Mouse (Mus musculus) midbrain, embryonic 12.5 days (tissue): ENCODE measurements around the gene Hspa12b. TPM values are rescaled to one million over a fixed set of nuclear protein-coding genes. Genes with fewer than 3 reads are reported as not detected.

Source experiments
- ATAC-seq: fragments of 200-750 bp; cut with Nextera tagmentation; 2 replicates; pipeline ENCODE4 v1.8.0; 2017; ENCODE audit warnings: low read depth, moderate TSS enrichment, moderate library complexity; ENCODE audit not compliant: low FRiP score
- H3K27ac ChIP-seq: fragments of 300-500 bp; sonication (generic); replicated peaks from 2 replicates; pipeline ENCODE4 v1.5.1; 2016; ENCODE audit warnings: mild to moderate bottlenecking
- H3K27me3 ChIP-seq: fragments of 300-500 bp; sonication (generic); 2 replicates; pipeline ENCODE4 v1.6.1; 2016; ENCODE audit warnings: mild to moderate bottlenecking
- H3K36me3 ChIP-seq: fragments of 300-500 bp; sonication (generic); 2 replicates; pipeline ENCODE4 v1.6.1; 2016
- H3K4me1 ChIP-seq: fragments of 300-500 bp; sonication (generic); 2 replicates; pipeline ENCODE4 v1.6.1; 2016
- H3K4me2 ChIP-seq: fragments of 300-500 bp; sonication (generic); replicated peaks from 2 replicates; pipeline ENCODE4 v1.6.1; 2016; ENCODE audit warnings: mild to moderate bottlenecking, moderate library complexity
- H3K4me3 ChIP-seq: fragments of 300-500 bp; sonication (generic); 2 replicates; pipeline ENCODE4 v1.5.1; 2016; ENCODE audit warnings: mild to moderate bottlenecking
- H3K9ac ChIP-seq: fragments of 300-500 bp; sonication (generic); replicated peaks from 2 replicates; pipeline ENCODE4 v1.6.1; 2016; ENCODE audit warnings: mild to moderate bottlenecking, moderate library complexity
- H3K9me3 ChIP-seq: fragments of 300-500 bp; sonication (generic); 2 replicates; pipeline ENCODE4 v1.6.1; 2016; ENCODE audit warnings: mild to moderate bottlenecking
- WGBS: fragments of 180-500 bp; shearing (Covaris S2); methylation state at CpG from one replicate; pipeline ENCODE4 v1.1.7; 2016; 5-methylcytosine and 5-hydroxymethylcytosine counted together
- polyA plus RNA-seq: library from polyadenylated mRNA; unstranded; fragments of >200 nt; fragmentation: Nextera tagmentation; extraction: Ambion mirVana; gene quantifications from 2 replicates; pipeline ENCODE4 v1.2.1, GENCODE M21; 2016

Gene Hspa12b
- polyA plus RNA-seq, 1 experiment from 2014 or later: 7.6 TPM

DNA sequence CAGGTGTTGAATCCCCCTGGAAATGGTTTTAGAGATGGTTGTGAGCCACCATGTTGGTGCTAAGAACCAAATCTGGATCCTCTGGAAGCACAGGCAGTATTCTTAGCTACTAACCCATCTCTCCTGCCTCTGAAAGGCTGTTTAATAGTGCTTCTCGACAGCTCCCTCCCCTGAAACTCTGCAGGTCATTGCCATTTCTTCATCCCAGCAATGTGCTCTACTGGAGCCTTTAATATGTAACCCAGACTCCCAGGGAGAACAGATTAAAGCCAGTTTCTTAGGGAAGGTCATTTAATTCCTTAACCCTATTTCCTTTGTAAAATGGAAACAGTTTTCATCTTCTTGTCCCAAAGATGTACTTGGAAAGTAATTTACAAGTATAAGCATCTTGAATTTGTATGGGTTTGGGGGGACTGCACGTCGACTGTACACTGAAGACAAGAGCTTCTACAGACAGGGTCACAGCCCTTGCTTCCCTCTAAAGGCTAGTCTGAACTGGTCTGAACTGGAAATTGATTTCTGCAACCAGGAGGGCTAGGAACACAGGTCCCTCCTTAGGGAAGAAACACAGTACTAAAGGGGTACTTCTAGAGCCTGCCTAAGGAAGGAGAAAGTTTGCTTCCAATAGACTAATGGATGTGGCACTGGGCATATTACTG lies 48.3 kb downstream of the Hspa12b start:
- Histone ChIP-seq H3K27me3 (peaks cover 36% of the 10 kb centered on the region), H3K36me3 (peaks cover 18% of the 10 kb centered on the region), H3K9me3 (no peaks in the 10 kb centered on the region), H3K4me1 (peaks cover 59% of the 10 kb centered on the region), H3K4me2 (no peak overlapping the region; the same call in 1 of the 2 replicates), H3K9ac (no peak overlapping the region), H3K27ac (0 out of 2 replicates have a peak overlapping the region, but pooled peaks have one; percentile 30), H3K4me3 (no peak overlapping the region)
- 76% methylated on average over 3 of the region's 3 CpGs for WGBS
- no peak for ATAC-seq

DNA sequence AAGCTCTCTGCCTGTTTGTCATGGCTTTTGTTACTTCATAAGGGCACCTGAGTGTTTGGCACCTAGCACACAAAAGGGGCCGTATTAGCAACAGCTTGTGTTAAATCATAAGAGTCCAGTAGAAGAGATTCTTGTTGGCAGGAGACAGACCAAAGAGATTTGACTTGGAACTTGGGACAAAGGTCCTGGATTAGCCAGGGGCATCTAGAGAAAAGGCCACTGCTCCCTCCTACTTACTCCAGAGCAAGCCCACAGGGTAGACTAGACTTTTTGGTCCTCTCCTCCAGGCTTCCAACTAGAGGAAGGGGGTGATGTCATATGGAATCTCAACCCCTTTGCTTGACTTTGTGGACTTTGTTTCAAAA lies 48.8 kb downstream of the Hspa12b start:
- Histone ChIP-seq H3K4me3 (no peak overlapping the region), H3K4me1 (peaks cover 59% of the 10 kb centered on the region), H3K9me3 (no peaks in the 10 kb centered on the region), H3K36me3 (peaks cover 18% of the 10 kb centered on the region), H3K4me2 (no peak overlapping the region; the same call in 1 of the 2 replicates), H3K9ac (no peak overlapping the region), H3K27me3 (peaks cover 31% of the 10 kb centered on the region), H3K27ac (no peak overlapping the region)
- WGBS: 97% methylated on average over 1 of the region's 1 CpGs
- no peak for ATAC-seq

DNA sequence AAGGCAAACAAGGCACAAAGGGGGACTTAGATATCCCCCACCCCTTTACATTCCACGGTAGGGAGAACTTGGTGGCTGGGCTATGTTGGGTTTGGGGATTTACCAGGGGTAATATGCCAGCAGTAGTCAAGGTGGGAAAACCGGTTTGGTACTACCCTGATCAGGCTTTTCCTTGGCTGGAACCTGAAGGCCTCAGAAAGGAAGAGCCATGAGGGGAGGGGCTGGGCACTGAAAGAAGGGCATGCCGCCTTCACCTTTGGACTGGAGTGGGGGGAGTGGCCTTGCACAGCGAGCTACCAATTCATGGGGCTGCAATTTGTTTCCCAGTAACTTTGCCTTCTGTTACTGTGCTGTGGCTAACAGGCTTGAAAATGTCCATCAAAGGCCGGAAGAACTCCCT lies 49.4 kb downstream of the Hspa12b start:
- Histone ChIP-seq H3K4me2 (peak overlapping the region; percentile 96), H3K36me3 (peaks cover 18% of the 10 kb centered on the region), H3K27ac (0 out of 2 replicates have a peak overlapping the region, but pooled peaks have one; percentile 2), H3K9ac (peak overlapping the region; percentile 24; the same call in 1 of the 2 replicates), H3K27me3 (peaks cover 25% of the 10 kb centered on the region), H3K9me3 (no peaks in the 10 kb centered on the region), H3K4me3 (0 out of 2 replicates have a peak overlapping the region, but pooled peaks have one; percentile 82), H3K4me1 (peaks cover 53% of the 10 kb centered on the region)
- ATAC-seq: no peak
- WGBS: 71% methylated on average over 5 of the region's 5 CpGs

DNA sequence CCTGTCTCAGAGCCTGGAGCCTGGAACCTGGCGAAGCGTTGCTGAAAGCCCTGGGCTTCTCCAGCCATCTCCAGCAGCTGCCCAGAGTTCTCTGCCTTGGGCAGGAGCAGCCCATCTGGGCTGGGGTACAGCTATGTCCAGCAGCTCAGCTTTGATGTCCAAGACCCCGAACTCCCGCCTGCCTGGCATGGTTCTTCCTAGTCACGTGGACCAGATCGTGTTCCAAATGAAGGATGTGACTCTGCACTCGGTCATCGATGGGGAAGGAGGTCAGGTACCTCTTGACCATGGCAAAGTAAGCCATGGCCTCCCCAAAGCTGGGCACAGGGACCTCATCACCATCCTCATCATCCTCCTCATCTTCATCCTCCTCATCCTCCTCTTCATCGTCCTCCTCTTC lies 50.9 kb downstream of the Hspa12b start:
- peak overlapping the region; percentile 82 for H3K4me3 ChIP-seq
- WGBS: 87% methylated on average over 9 of the region's 9 CpGs
- ATAC-seq: no peak
- H3K27ac ChIP-seq: peak overlapping the region; percentile 30; the same call in 1 of the 2 replicates
- peaks cover 49% of the 10 kb centered on the region for H3K4me1 ChIP-seq
- peaks cover 18% of the 10 kb centered on the region for H3K36me3 ChIP-seq
- H3K4me2 ChIP-seq: peak overlapping the region; percentile 96
- peaks cover 11% of the 10 kb centered on the region for H3K27me3 ChIP-seq
- no peaks in the 10 kb centered on the region for H3K9me3 ChIP-seq
- peak overlapping the region; percentile 91 for H3K9ac ChIP-seq

DNA sequence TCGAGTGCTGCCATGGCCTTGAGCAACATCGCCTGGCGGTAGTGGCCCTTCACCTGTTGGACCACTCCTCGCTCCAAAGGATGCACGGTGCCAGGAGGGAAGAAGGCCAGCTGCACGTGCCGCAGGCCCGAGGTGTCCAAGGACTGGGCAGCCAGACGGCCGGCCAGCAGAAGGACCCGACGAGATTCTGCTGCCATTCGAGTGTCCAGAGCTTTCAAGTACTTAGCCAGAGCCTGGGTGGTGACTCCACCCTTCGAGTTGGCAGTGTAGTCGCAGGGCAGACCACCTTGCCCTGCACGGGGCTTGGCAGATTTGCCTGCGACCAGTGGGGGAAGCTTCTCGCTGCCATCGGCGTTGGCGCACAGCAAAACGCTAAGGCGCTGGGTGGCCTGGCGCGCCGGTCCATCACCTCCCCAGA lies 51.8 kb downstream of the Hspa12b start:
- Histone ChIP-seq H3K9ac (peak overlapping the region; percentile 91), H3K27ac (peak overlapping the region; percentile 88), H3K27me3 (peaks cover 2% of the 10 kb centered on the region; the same call in 1 of the 2 replicates), H3K4me1 (peaks cover 45% of the 10 kb centered on the region), H3K4me3 (peak overlapping the region; percentile 82), H3K9me3 (no peaks in the 10 kb centered on the region), H3K4me2 (peak overlapping the region; percentile 96), H3K36me3 (peaks cover 18% of the 10 kb centered on the region)
- peak; percentile 1; the same call in 1 of the 2 replicates for ATAC-seq
- WGBS: 27% methylated on average over 26 of the region's 26 CpGs

DNA sequence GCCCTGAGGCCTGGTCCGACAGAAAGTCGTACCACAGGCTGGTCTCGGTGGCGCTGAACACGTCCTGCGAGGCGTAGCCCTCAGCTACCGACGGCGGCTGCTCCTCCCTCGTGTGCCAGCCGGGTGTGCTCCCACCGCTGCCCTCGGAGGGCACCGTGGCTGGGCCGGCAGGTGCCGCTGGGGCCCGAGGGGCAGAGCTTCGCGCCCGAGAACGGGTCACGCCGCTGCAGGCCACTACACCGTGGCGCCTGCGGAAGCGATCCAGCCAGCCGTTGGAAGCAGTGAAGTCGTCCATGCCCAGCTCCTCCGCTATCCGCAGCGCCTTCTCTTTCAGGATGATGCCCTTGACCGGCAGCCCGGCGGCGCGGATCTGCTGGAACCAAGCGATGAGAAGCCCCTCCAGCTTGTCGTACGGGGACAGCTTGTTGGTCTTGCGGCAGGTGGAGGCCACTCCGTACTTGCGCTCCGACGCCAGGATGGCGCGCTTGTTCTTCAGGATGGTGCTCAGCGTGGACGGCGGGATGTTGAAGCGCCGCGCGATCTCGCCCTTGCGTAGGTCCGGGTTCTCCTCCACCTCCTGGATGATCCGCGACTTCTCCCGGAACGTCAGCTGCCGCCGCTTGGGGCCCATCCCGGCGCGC lies 52.3 kb downstream of the Hspa12b start:
- Histone ChIP-seq H3K36me3 (peaks cover 18% of the 10 kb centered on the region), H3K4me3 (peak overlapping the region; percentile 82), H3K27ac (peak overlapping the region; percentile 88), H3K4me2 (peak overlapping the region; percentile 96), H3K9ac (peak overlapping the region; percentile 91), H3K27me3 (no peaks in the 10 kb centered on the region), H3K4me1 (peaks cover 40% of the 10 kb centered on the region), H3K9me3 (no peaks in the 10 kb centered on the region)
- under 1% methylated on average over 66 of the region's 67 CpGs for WGBS
- peak; percentile 50 for ATAC-seq

DNA sequence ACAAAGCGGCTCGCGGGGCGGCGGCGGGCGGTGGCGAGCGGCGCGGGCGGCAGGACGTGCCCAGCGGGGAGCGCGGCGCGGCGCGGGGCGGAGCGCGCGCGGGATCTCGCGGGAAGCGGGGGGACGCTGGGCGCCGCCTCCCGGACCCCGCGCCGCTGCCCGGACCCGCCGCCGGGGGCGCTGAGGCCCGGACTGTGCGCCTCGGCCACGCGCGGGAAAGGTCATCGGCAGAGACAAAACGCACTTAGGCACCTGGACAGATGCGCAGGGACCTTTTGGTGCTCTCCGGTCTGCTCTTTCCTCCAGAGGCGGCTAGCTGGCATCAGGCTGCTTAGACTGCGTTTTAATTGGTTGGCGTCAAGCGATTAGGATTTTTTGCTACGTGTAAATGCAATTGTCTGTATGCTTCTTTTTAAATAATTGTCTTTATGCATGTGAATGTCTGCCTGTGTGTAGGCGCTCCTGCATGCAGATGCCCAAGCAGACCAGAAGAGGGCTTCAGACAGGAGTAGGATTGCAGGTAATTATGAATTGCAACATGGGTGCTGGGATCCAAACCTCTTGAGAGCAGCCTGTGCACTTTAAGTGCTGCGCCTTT lies 53.0 kb downstream of the Hspa12b start, which contains the start of gene Cenpb:
Gene Cenpb, minus strand, starts transcription at position 78 of the 598 bp plus-strand sequence.
- 3% methylated on average over 35 of the region's 57 CpGs for WGBS
- Histone ChIP-seq H3K4me3 (peak within 1 kb of the TSS; percentile 82), H3K27me3 (no peaks in the 10 kb centered on the region), H3K9me3 (no peaks in the 10 kb centered on the region), H3K4me2 (peak within 1 kb of the TSS; percentile 96), H3K27ac (peak within 1 kb of the TSS; percentile 88), H3K36me3 (peaks cover 18% of the 10 kb centered on the region), H3K9ac (peak within 1 kb of the TSS; percentile 91), H3K4me1 (peaks cover 38% of the 10 kb centered on the region)
- peak; percentile 86 for ATAC-seq

DNA sequence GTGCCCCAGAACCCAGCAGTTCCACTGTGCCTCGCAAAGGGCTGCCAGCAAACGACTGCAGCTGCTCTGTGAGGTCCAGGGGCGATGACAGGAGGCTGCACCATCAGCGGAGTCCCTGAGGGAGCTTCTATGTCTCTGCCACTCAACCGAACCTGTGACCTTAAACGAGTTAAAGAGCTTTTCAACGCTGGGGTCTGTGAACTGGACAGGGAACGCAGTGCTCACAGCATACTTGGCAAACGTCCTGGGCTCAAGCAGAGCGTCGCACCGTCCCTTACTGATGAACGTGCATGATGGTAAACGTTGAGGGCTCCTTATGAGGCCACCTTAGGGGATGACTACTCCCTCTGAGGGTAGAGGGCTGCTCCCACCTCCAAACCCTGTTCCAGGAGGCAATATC lies 59.3 kb downstream of the Hspa12b start:
- Histone ChIP-seq H3K9ac (peak overlapping the region; percentile 82), H3K36me3 (0 out of 2 replicates have a peak, but pooled peaks cover under 1% of the 10 kb centered on the region), H3K9me3 (no peaks in the 10 kb centered on the region), H3K4me2 (peak overlapping the region; percentile 76), H3K27ac (peak overlapping the region; percentile 75), H3K27me3 (no peaks in the 10 kb centered on the region), H3K4me1 (peaks cover 47% of the 10 kb centered on the region), H3K4me3 (peak overlapping the region; percentile 54)
- WGBS: 1% methylated on average over 14 of the region's 14 CpGs
- no peak for ATAC-seq

DNA sequence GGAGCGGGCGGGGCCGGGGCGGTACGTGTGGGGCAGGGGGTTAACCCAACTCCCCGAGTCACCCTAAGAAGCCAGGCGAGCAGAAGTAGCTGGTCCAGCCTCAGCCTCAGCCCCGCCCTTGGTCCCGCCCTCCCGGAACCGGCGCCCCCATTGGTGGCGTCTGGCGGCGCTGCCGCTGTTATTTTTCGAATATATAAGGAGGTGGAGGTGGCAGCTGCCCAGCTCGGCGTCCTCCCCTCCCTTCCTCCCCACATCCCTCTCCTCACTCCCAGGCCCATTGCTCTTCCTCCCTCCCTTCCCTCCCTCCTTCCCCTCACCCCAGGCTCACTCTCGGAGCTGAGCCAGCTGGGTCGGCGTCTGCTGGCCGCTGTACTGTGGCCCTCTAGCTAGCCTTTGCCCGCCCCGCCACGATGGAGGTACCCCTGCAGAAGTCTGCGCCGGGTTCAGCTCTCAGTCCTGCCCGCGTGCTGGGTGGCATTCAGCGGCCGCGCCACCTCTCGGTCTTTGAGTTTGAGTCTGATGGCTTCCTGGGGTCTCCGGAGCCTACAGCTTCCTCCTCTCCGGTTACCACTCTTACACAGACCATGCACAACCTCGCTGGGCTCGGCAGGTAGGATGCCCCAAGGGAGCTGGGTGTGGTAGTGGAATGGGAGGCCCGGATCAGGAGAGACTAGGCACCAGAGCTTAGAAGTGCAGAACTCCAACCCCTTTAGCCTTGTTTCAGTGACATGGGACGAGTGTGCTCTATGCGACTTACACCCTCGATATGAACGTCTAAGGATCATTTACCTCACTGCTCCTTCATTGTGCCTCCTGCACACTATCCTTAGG lies 59.9 kb downstream of the Hspa12b start, which contains the start of the genes Cdc25b and Spef1:
Gene Cdc25b, plus strand, starts transcription at position 179 of the 831 bp plus-strand sequence.
Gene Spef1, minus strand, starts transcription at position 512 of the 831 bp plus-strand sequence.
- 1% methylated on average over 43 of the region's 43 CpGs for WGBS
- H3K4me2 ChIP-seq: peak within 1 kb of the TSS; percentile 76
- H3K36me3 ChIP-seq: peaks cover 7% of the 10 kb centered on the region
- H3K9me3 ChIP-seq: no peaks in the 10 kb centered on the region
- H3K27me3 ChIP-seq: no peaks in the 10 kb centered on the region
- ATAC-seq: peak; percentile 76
- peaks cover 51% of the 10 kb centered on the region for H3K4me1 ChIP-seq
- peak within 1 kb of the TSS; percentile 75 for H3K27ac ChIP-seq
- peak within 1 kb of the TSS; percentile 54 for H3K4me3 ChIP-seq
- peak within 1 kb of the TSS; percentile 82 for H3K9ac ChIP-seq

DNA sequence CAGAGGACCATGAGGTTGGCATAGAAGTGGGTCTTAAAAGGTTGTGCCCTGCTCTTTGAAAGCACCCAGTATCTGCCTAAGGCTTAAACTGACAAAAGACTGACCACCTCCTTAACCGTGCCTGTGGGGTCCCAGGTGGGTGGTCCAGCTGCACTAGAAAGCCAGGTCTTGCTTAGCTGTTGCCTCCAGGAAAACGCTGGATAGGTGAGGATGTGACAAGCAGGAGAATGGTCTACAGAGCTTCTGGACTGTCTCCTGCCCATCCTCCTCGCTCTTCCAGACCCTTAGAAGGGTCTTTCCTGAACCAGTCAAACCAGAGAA lies 60.5 kb downstream of the Hspa12b start:
- peak overlapping the region; percentile 75 for H3K27ac ChIP-seq
- no peaks in the 10 kb centered on the region for H3K27me3 ChIP-seq
- H3K9ac ChIP-seq: peak overlapping the region; percentile 82
- peak overlapping the region; percentile 54 for H3K4me3 ChIP-seq
- H3K9me3 ChIP-seq: no peaks in the 10 kb centered on the region
- H3K4me1 ChIP-seq: peaks cover 51% of the 10 kb centered on the region
- H3K4me2 ChIP-seq: peak overlapping the region; percentile 76
- no peak for ATAC-seq
- WGBS: 22% methylated on average over 3 of the region's 3 CpGs
- H3K36me3 ChIP-seq: peaks cover 10% of the 10 kb centered on the region

DNA sequence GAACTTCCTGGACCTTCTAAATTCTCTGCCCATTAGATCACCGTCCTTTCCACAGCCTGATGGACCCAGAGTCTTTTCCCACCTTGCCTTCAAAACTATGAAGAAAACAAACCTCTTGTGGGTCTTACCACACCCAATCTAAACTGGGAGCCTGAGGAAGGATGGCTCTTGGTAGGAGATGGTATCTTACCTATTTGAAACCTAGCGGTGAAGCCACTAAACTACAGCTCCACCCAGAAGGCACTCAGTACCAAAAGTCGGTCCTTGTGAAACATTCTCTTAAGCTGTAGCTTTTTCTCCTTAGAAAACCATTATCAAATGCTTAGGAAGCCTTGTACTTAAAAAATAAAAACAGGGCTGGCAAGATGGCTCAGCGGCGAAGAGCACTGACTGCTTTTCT lies 61.2 kb downstream of the Hspa12b start:
- Histone ChIP-seq H3K4me3 (peak overlapping the region; percentile 54), H3K9me3 (no peaks in the 10 kb centered on the region), H3K27me3 (no peaks in the 10 kb centered on the region), H3K27ac (no peak overlapping the region), H3K4me1 (peaks cover 51% of the 10 kb centered on the region), H3K9ac (peak overlapping the region; percentile 82; the same call in 1 of the 2 replicates), H3K36me3 (peaks cover 17% of the 10 kb centered on the region), H3K4me2 (peak overlapping the region; percentile 76)
- 91% methylated on average over 5 of the region's 5 CpGs for WGBS
- ATAC-seq: no peak
